Mouse (Mus musculus) embryonic facial prominence, embryonic 12.5 days (tissue): Measurements from ENCODE around the gene Depp1. TPM values are rescaled to one million over a fixed set of nuclear protein-coding genes. Genes with fewer than 3 reads are reported as not detected.

Experiments used
- ATAC-seq: fragments of 200-750 bp; cut with Nextera tagmentation; 2 replicates; pipeline ENCODE4 v1.8.0; 2017; ENCODE audit not compliant: insufficient number of reproducible peaks, insufficient read depth, low FRiP score, low TSS enrichment
- H3K27ac ChIP-seq: fragments of 300-500 bp; sonication (generic); 2 replicates; pipeline ENCODE4 v1.5.1; 2016; ENCODE audit warnings: mild to moderate bottlenecking
- H3K27me3 ChIP-seq: fragments of 300-500 bp; sonication (generic); 2 replicates; pipeline ENCODE4 v1.6.1; 2016; ENCODE audit warnings: mild to moderate bottlenecking, moderate library complexity
- H3K36me3 ChIP-seq: fragments of 300-500 bp; sonication (generic); 2 replicates; pipeline ENCODE4 v1.6.1; 2016; ENCODE audit warnings: mild to moderate bottlenecking
- H3K4me1 ChIP-seq: fragments of 300-500 bp; sonication (generic); 2 replicates; pipeline ENCODE4 v1.6.1; 2016
- H3K4me2 ChIP-seq: fragments of 300-500 bp; sonication (generic); replicated peaks from 2 replicates; pipeline ENCODE4 v1.6.1; 2016; ENCODE audit warnings: mild to moderate bottlenecking, moderate library complexity
- H3K4me3 ChIP-seq: fragments of 300-500 bp; sonication (generic); 2 replicates; pipeline ENCODE4 v1.5.1; 2016; ENCODE audit warnings: mild to moderate bottlenecking
- H3K9ac ChIP-seq: fragments of 300-500 bp; sonication (generic); 2 replicates; pipeline ENCODE4 v1.6.1; 2016; ENCODE audit warnings: mild to moderate bottlenecking, moderate library complexity
- H3K9me3 ChIP-seq: fragments of 300-500 bp; sonication (generic); 2 replicates; pipeline ENCODE4 v1.6.1; 2016; ENCODE audit warnings: mild to moderate bottlenecking, moderate library complexity
- WGBS: fragments of 180-500 bp; shearing (Covaris S2); methylation state at CpG from one replicate; pipeline ENCODE4 v1.1.7; 2016; 5-methylcytosine and 5-hydroxymethylcytosine counted together
- microRNA-seq: library from miRNA; unstranded; fragments of <30 nt; microRNA quantifications from one replicate; pipeline ENCODE4, GENCODE M21; 2017
- polyA plus RNA-seq: library from polyadenylated mRNA; unstranded; fragments of >200 nt; fragmentation: Nextera tagmentation; extraction: Ambion mirVana; gene quantifications from 2 replicates; pipeline ENCODE4 v1.2.1, GENCODE M21; 2016

Depp1 gene
- polyA plus RNA-seq, 1 experiment from 2014 or later, result 12.6 TPM

- no peak for ATAC-seq
- WGBS, result 59% methylated on average over 2 of the region's 2 CpGs
- no peaks in the 10 kb centered on the region for H3K9me3 ChIP-seq
- H3K27ac ChIP-seq, result no peak overlapping the region
- no peak overlapping the region for H3K9ac ChIP-seq
- no peaks in the 10 kb centered on the region for H3K27me3 ChIP-seq
- no peaks in the 10 kb centered on the region for H3K4me1 ChIP-seq
- no peak overlapping the region for H3K4me2 ChIP-seq
- no peak overlapping the region for H3K4me3 ChIP-seq
- no peaks in the 10 kb centered on the region for H3K36me3 ChIP-seq
Measured at GRCm38 (mm10) chr6:116697413-116697812, 47.0 kb downstream of the Depp1 start.

- Histone ChIP-seq H3K27ac (no peak overlapping the region), H3K4me3 (no peak overlapping the region), H3K4me1 (no peaks in the 10 kb centered on the region), H3K9me3 (no peaks in the 10 kb centered on the region), H3K36me3 (no peaks in the 10 kb centered on the region), H3K27me3 (no peaks in the 10 kb centered on the region), H3K4me2 (no peak overlapping the region), H3K9ac (no peak overlapping the region)
- 83% methylated on average over 4 of the region's 4 CpGs for WGBS
- ATAC-seq, result no peak
Measured at GRCm38 (mm10) chr6:116697896-116698425, 47.6 kb downstream of the Depp1 start.

GRCm38 (mm10) chr6:116700821-116701220 is 50.4 kb downstream of the Depp1 start:
- H3K4me1 ChIP-seq, result no peaks in the 10 kb centered on the region
- H3K9ac ChIP-seq, result no peak overlapping the region
- H3K36me3 ChIP-seq, result no peaks in the 10 kb centered on the region
- H3K4me3 ChIP-seq, result no peak overlapping the region
- H3K27me3 ChIP-seq, result no peaks in the 10 kb centered on the region
- H3K4me2 ChIP-seq, result no peak overlapping the region
- no peak overlapping the region for H3K27ac ChIP-seq
- no peaks in the 10 kb centered on the region for H3K9me3 ChIP-seq
- ATAC-seq, result no peak

Small RNA genes within 50 kb of the gene (microRNA-seq; reads per million reads assigned to microRNA genes)
- 0.91 reads per million for gene Mir7043

Other genes with a start within 250 kb of the Depp1 start
- 0.92 and 0.95 TPM in 2 replicates for gene Alox5, start 189.4 kb upstream of the Depp1 start, polyA plus RNA-seq
- not detected in 2 replicates for gene Olfr211, start 161.5 kb upstream of the Depp1 start, polyA plus RNA-seq
- gene Olfr212, start 144.1 kb upstream of the Depp1 start, polyA plus RNA-seq, result not detected in 2 replicates
- gene Olfr213, start 112.2 kb upstream of the Depp1 start, polyA plus RNA-seq, result not detected in 2 replicates
- 0.52 and 0.60 TPM in 2 replicates for gene Gm5580, start 99.5 kb upstream of the Depp1 start, polyA plus RNA-seq
- not detected in 2 replicates for gene Olfr214, start 96.4 kb upstream of the Depp1 start, polyA plus RNA-seq
- not detected in 2 replicates for gene Olfr215, start 66.4 kb upstream of the Depp1 start, polyA plus RNA-seq
- gene Zfp422, start 21.6 kb upstream of the Depp1 start, polyA plus RNA-seq, result 258 and 265 TPM in 2 replicates
- gene Rassf4, start 23.3 kb downstream of the Depp1 start, polyA plus RNA-seq, result 14.4 and 14.7 TPM in 2 replicates
- gene Tmem72, start 66.3 kb downstream of the Depp1 start, polyA plus RNA-seq, result 0.09 and 0.10 TPM in 2 replicates